Mouse (Mus musculus) hindbrain, embryonic 12.5 days (tissue): ENCODE results near the gene Lama5. TPM values are rescaled to one million over a fixed set of nuclear protein-coding genes. Genes with fewer than 3 reads are reported as not detected.

Experiments used
- ATAC-seq: fragments of 200-750 bp; cut with Nextera tagmentation; 2 replicates; pipeline ENCODE4 v1.8.0; 2017; ENCODE audit warnings: moderate TSS enrichment; ENCODE audit not compliant: low FRiP score
- H3K27ac ChIP-seq: fragments of 300-500 bp; sonication (generic); 2 replicates; pipeline ENCODE4 v1.5.1; 2016; ENCODE audit warnings: mild to moderate bottlenecking
- H3K27me3 ChIP-seq: fragments of 300-500 bp; sonication (generic); 2 replicates; pipeline ENCODE4 v1.6.1; 2016; ENCODE audit warnings: mild to moderate bottlenecking
- H3K36me3 ChIP-seq: fragments of 300-500 bp; sonication (generic); 2 replicates; pipeline ENCODE4 v1.6.1; 2016; ENCODE audit warnings: mild to moderate bottlenecking
- H3K4me1 ChIP-seq: fragments of 300-500 bp; sonication (generic); 2 replicates; pipeline ENCODE4 v1.6.1; 2016
- H3K4me2 ChIP-seq: fragments of 300-500 bp; sonication (generic); replicated peaks from 2 replicates; pipeline ENCODE4 v1.6.1; 2016; ENCODE audit warnings: mild to moderate bottlenecking
- H3K4me3 ChIP-seq: fragments of 300-500 bp; sonication (generic); 2 replicates; pipeline ENCODE4 v1.5.1; 2016; ENCODE audit warnings: mild to moderate bottlenecking
- H3K9ac ChIP-seq: fragments of 300-500 bp; sonication (generic); 2 replicates; pipeline ENCODE4 v1.6.1; 2016; ENCODE audit warnings: mild to moderate bottlenecking, moderate library complexity
- H3K9me3 ChIP-seq: fragments of 300-500 bp; sonication (generic); replicated peaks from 2 replicates; pipeline ENCODE4 v1.6.1; 2016; ENCODE audit warnings: mild to moderate bottlenecking
- WGBS: fragments of 180-500 bp; shearing (Covaris S2); methylation state at CpG from one replicate; pipeline ENCODE4 v1.1.7; 2016; 5-methylcytosine and 5-hydroxymethylcytosine counted together
- polyA plus RNA-seq: library from polyadenylated mRNA; unstranded; fragments of >200 nt; fragmentation: Nextera tagmentation; extraction: Ambion mirVana; gene quantifications from 2 replicates; pipeline ENCODE4 v1.2.1, GENCODE M21; 2016

Gene Lama5
- polyA plus RNA-seq, 1 experiment from 2014 or later: 8.7 TPM

GRCm38 (mm10) chr2:180201303-180201702 is 24.4 kb downstream of the Lama5 start:
- H3K27me3 ChIP-seq: no peaks in the 10 kb centered on the region

GRCm38 (mm10) chr2:180200681-180201080 is 25.0 kb downstream of the Lama5 start:
- ATAC-seq: no peak
- no peak overlapping the region for H3K9ac ChIP-seq
- H3K4me1 ChIP-seq: peaks cover 35% of the 10 kb centered on the region

More at GRCm38 (mm10) chr2:180201303-180201702, 24.4 kb downstream of the Lama5 start:
- H3K4me3 ChIP-seq: no peak overlapping the region
- H3K36me3 ChIP-seq: no peaks in the 10 kb centered on the region
- peaks cover 41% of the 10 kb centered on the region for H3K4me1 ChIP-seq
- H3K9ac ChIP-seq: no peak overlapping the region
- H3K27ac ChIP-seq: no peak overlapping the region
- WGBS: 67% methylated on average over 9 of the region's 9 CpGs
- no peaks in the 10 kb centered on the region for H3K9me3 ChIP-seq
- no peak overlapping the region for H3K4me2 ChIP-seq
- ATAC-seq: no peak

GRCm38 (mm10) chr2:180198782-180199181 is 26.9 kb downstream of the Lama5 start:
- Histone ChIP-seq H3K9ac (no peak overlapping the region), H3K27ac (no peak overlapping the region), H3K9me3 (no peaks in the 10 kb centered on the region), H3K4me3 (no peak overlapping the region), H3K4me1 (peaks cover 25% of the 10 kb centered on the region), H3K36me3 (no peaks in the 10 kb centered on the region), H3K27me3 (no peaks in the 10 kb centered on the region), H3K4me2 (no peak overlapping the region)
- ATAC-seq: no peak
- 79% methylated on average over 10 of the region's 10 CpGs for WGBS

More at GRCm38 (mm10) chr2:180200681-180201080, 25.0 kb downstream of the Lama5 start:
- Histone ChIP-seq H3K9me3 (no peaks in the 10 kb centered on the region), H3K4me3 (no peak overlapping the region), H3K36me3 (no peaks in the 10 kb centered on the region), H3K27me3 (no peaks in the 10 kb centered on the region), H3K27ac (no peak overlapping the region), H3K4me2 (no peak overlapping the region)
- 46% methylated on average over 11 of the region's 11 CpGs for WGBS

GRCm38 (mm10) chr2:180197323-180198037 is 28.2 kb downstream of the Lama5 start:
- no peaks in the 10 kb centered on the region for H3K9me3 ChIP-seq
- H3K27ac ChIP-seq: no peak overlapping the region
- H3K4me1 ChIP-seq: peaks cover 19% of the 10 kb centered on the region
- no peak overlapping the region for H3K9ac ChIP-seq
- no peaks in the 10 kb centered on the region for H3K36me3 ChIP-seq
- H3K27me3 ChIP-seq: no peaks in the 10 kb centered on the region
- 86% methylated on average over 10 of the region's 10 CpGs for WGBS
- no peak overlapping the region for H3K4me3 ChIP-seq
- ATAC-seq: 0 out of 2 replicates have a peak, but pooled peaks have one; percentile 18
- no peak overlapping the region for H3K4me2 ChIP-seq

GRCm38 (mm10) chr2:180196610-180197322 is 28.9 kb downstream of the Lama5 start:
- no peak overlapping the region for H3K4me2 ChIP-seq
- H3K4me3 ChIP-seq: no peak overlapping the region
- peaks cover 14% of the 10 kb centered on the region for H3K4me1 ChIP-seq
- no peak overlapping the region for H3K9ac ChIP-seq
- H3K36me3 ChIP-seq: no peaks in the 10 kb centered on the region
- no peak for ATAC-seq
- 73% methylated on average over 11 of the region's 12 CpGs for WGBS
- no peak overlapping the region for H3K27ac ChIP-seq
- H3K27me3 ChIP-seq: no peaks in the 10 kb centered on the region
- no peaks in the 10 kb centered on the region for H3K9me3 ChIP-seq

- Histone ChIP-seq H3K36me3 (no peaks in the 10 kb centered on the region), H3K4me3 (no peak overlapping the region), H3K4me2 (no peak overlapping the region), H3K27ac (no peak overlapping the region), H3K9ac (no peak overlapping the region), H3K9me3 (no peaks in the 10 kb centered on the region), H3K4me1 (no peaks in the 10 kb centered on the region), H3K27me3 (no peaks in the 10 kb centered on the region)
- no peak for ATAC-seq
- 86% methylated on average over 11 of the region's 11 CpGs for WGBS
Observed at GRCm38 (mm10) chr2:180187362-180187761, 38.3 kb downstream of the Lama5 start.

- 87% methylated on average over 14 of the region's 14 CpGs for WGBS
- H3K27me3 ChIP-seq: no peaks in the 10 kb centered on the region
- no peaks in the 10 kb centered on the region for H3K4me1 ChIP-seq
- H3K9me3 ChIP-seq: no peaks in the 10 kb centered on the region
- H3K4me3 ChIP-seq: no peak overlapping the region
- no peak overlapping the region for H3K27ac ChIP-seq
- no peak overlapping the region for H3K4me2 ChIP-seq
- no peaks in the 10 kb centered on the region for H3K36me3 ChIP-seq
- no peak overlapping the region for H3K9ac ChIP-seq
- ATAC-seq: no peak
Observed at GRCm38 (mm10) chr2:180185686-180186085, 40.0 kb downstream of the Lama5 start.

GRCm38 (mm10) chr2:180184752-180185109 is 40.9 kb downstream of the Lama5 start:
- no peak overlapping the region for H3K4me2 ChIP-seq
- no peaks in the 10 kb centered on the region for H3K4me1 ChIP-seq
- H3K9ac ChIP-seq: no peak overlapping the region
- 84% methylated on average over 6 of the region's 6 CpGs for WGBS
- no peaks in the 10 kb centered on the region for H3K27me3 ChIP-seq
- H3K27ac ChIP-seq: no peak overlapping the region
- H3K36me3 ChIP-seq: peaks cover 1% of the 10 kb centered on the region
- no peak for ATAC-seq
- no peaks in the 10 kb centered on the region for H3K9me3 ChIP-seq
- no peak overlapping the region for H3K4me3 ChIP-seq

- no peaks in the 10 kb centered on the region for H3K4me1 ChIP-seq
- no peak for ATAC-seq
- no peak overlapping the region for H3K4me3 ChIP-seq
- no peak overlapping the region for H3K4me2 ChIP-seq
- H3K27me3 ChIP-seq: no peaks in the 10 kb centered on the region
- no peak overlapping the region for H3K9ac ChIP-seq
- H3K9me3 ChIP-seq: no peaks in the 10 kb centered on the region
- 90% methylated on average over 24 of the region's 24 CpGs for WGBS
- H3K36me3 ChIP-seq: peaks cover 7% of the 10 kb centered on the region
- no peak overlapping the region for H3K27ac ChIP-seq
Observed at GRCm38 (mm10) chr2:180184011-180184751, 41.5 kb downstream of the Lama5 start.

- ATAC-seq: no peak
- Histone ChIP-seq H3K27me3 (no peaks in the 10 kb centered on the region), H3K27ac (no peak overlapping the region), H3K4me2 (no peak overlapping the region), H3K9me3 (no peaks in the 10 kb centered on the region), H3K9ac (no peak overlapping the region), H3K4me1 (no peaks in the 10 kb centered on the region), H3K4me3 (no peak overlapping the region), H3K36me3 (peaks cover 33% of the 10 kb centered on the region)
- WGBS: 87% methylated on average over 9 of the region's 9 CpGs
Observed at GRCm38 (mm10) chr2:180181542-180181941, 44.1 kb downstream of the Lama5 start.

GRCm38 (mm10) chr2:180175725-180176124 is 49.9 kb downstream of the Lama5 start:
- no peak overlapping the region for H3K4me3 ChIP-seq
- peaks cover 16% of the 10 kb centered on the region for H3K4me1 ChIP-seq
- WGBS: 94% methylated on average over 7 of the region's 7 CpGs
- H3K9ac ChIP-seq: no peak overlapping the region
- H3K4me2 ChIP-seq: no peak overlapping the region
- ATAC-seq: no peak
- H3K27me3 ChIP-seq: no peaks in the 10 kb centered on the region
- H3K27ac ChIP-seq: no peak overlapping the region
- H3K36me3 ChIP-seq: peaks cover 69% of the 10 kb centered on the region
- H3K9me3 ChIP-seq: no peaks in the 10 kb centered on the region

GRCm38 (mm10) chr2:180174121-180174520 is 51.5 kb downstream of the Lama5 start:
- H3K36me3 ChIP-seq: peaks cover 62% of the 10 kb centered on the region
- no peak overlapping the region for H3K27ac ChIP-seq
- H3K4me2 ChIP-seq: no peak overlapping the region
- no peak overlapping the region for H3K9ac ChIP-seq
- no peaks in the 10 kb centered on the region for H3K27me3 ChIP-seq
- H3K9me3 ChIP-seq: no peaks in the 10 kb centered on the region
- H3K4me3 ChIP-seq: no peak overlapping the region
- WGBS: 97% methylated on average over 5 of the region's 5 CpGs
- no peak for ATAC-seq
- peaks cover 16% of the 10 kb centered on the region for H3K4me1 ChIP-seq
